Mouse (Mus musculus) brain, embryonic 14.5 days (tissue): ENCODE measurements around the gene Zap70. TPM values are rescaled to one million over a fixed set of nuclear protein-coding genes. Genes with fewer than 3 reads are reported as not detected.
A peak's percentile ranks its signal among the peaks of the same experiment; 100 is the strongest.

Experiments used
- DNase-seq: peaks from one replicate; pipeline ENCODE4 v3.0.0-alpha.2; 2011; ENCODE audit warnings: low read depth
- CTCF ChIP-seq: fragments of 200-500 bp; IDR thresholded peaks from 2 replicates; pipeline ENCODE4 v1.5.1; 2012; ENCODE audit warnings: inconsistent platforms, mild to moderate bottlenecking, moderate library complexity, borderline replicate concordance; ENCODE audit not compliant: insufficient read depth, insufficient read length; ENCODE audit errors: extremely low read depth
- POLR2A ChIP-seq: fragments of 200-500 bp; IDR thresholded peaks from 2 replicates; pipeline ENCODE4 v1.6.1; 2012; ENCODE audit warnings: mild to moderate bottlenecking, inconsistent platforms, borderline replicate concordance; ENCODE audit not compliant: poor library complexity, insufficient read depth, insufficient read length, severe bottlenecking; ENCODE audit errors: extremely low read depth
- polyA plus RNA-seq: library from polyadenylated mRNA; depleted of rRNA; stranded (reverse); fragments of >200 nt; gene quantifications from 2 replicates; pipeline ENCODE4 v1.2.3, GENCODE M21; 2012

Gene Zap70
- polyA plus RNA-seq, 1 experiment: 1.8 TPM

DNA sequence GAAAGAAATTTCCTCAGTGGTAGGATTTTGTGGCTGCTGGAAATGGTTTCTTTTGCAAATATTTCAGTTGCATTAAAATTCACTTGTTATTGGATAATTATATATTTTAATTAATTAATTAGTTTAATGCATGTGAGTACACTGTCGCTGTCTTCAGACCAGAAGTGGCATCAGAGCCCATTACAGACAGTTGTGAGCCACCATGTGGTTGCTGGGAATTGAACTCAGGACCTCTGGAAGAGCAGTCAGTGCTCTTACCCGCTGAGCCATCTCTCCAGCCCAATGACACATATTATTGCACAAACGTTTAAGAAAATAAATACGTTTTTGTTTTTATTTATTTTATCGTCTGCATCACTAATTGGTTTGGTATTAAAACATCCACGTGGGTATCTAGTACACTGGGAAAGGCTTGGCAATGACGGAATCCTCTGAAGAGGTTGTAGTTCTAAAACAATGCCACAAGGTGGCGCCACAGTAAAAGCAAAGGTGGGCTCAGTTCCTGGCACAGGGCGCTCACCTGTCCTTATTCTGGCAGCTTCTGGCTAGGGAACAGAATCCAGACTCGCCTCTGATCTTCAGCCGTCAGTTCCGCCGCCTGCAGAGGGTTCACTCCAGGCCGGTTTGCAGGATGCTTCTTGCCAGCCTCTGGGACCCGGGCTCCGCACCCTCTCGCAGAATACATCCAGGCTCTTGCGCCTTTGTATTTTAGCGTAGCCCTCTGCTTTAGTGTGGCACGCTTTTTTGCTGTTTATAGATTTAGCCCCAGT, 23.0 kb downstream of the Zap70 start:
- TF ChIP-seq POLR2A (no peak), CTCF (peak; percentile 91)
- DNase-seq: peak; percentile 93

DNA sequence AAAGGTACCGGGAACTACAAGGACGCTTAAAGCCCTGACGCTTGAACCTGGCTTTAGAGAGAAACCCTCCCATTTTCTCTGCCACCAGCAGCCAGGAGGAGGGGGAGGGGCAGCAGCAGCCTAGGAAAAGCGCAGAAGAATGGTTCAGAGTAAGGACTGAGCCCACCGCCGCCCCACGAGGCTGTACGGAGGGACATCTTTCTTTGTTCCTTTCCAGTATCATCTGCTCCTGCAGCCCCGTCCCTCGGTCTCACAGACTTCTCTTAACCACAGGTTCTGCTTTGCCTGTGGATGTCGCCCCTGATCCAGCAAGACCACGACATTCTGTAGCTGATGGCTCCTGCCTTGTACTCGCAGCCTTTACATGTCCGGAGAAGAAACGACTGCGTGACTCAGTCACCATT, 23.6 kb downstream of the Zap70 start:
- no peak for TF ChIP-seq CTCF
- 0 out of 2 replicates have a peak, but pooled peaks have one; percentile 29 for TF ChIP-seq POLR2A
- peak; percentile 82 for DNase-seq

DNA sequence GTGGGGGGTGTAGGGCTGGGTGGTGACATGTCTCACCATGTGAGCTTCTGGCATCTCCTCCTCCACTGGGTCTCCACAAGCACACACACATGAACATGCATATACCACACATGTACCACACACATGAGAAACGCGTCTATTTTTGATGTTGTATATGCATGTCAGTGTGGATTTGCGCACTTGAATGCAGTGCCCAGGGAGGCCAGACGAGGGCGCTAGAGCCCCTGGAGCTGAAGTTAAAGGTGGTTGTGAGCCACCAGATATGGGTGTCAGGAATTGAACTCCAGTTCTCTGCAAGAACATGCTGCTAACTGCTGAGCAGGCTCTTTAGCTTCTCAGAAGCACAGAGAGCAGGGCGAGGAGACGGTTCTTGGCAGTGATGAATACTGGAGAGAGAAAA, 24.8 kb downstream of the Zap70 start:
- TF ChIP-seq POLR2A (no peak), CTCF (peak; percentile 33; the same call in 1 of the 2 replicates)
- no peak for DNase-seq

DNA sequence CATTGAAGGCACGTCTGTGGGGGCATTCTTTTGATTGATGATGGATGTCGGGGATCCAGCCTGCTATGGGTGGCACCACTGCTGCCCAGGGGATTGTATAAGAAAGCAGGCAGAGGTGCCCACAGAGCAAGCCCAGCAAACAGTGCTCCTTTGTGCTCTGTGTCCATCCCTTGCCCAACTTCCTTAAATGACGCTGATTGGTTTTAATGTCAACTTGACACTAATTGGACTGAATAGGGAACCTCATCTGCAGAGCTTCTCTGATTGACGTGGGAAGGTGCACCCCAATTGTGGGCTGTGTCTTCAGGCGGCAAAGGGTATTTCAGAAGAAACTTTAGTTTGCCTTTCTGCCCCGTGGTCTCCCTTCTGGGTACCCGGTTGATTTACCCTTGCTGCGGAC, 27.8 kb downstream of the Zap70 start:
- no peak for TF ChIP-seq CTCF
- TF ChIP-seq POLR2A: no peak
- DNase-seq: no peak

DNA sequence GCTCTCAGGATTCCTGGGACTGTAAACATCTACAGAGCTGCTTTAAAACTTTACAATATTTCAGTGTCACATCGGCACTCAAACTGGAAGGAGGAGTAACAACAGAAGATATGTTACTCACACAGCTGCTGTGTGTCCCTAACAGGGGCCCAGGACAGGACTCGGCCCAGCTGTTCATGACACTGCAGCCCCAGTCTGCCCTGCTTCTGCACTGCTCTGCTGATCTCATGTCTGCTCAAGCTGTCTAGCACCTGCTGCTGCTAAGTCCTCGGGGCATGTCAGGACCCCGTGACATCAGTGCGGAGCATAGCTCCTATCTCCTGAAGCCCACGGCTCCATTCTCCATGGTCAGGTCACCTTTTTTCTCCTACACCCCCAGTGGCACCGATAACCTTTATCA, 35.1 kb downstream of the Zap70 start:
- no peak for DNase-seq
- no peak for TF ChIP-seq CTCF
- no peak for TF ChIP-seq POLR2A

DNA sequence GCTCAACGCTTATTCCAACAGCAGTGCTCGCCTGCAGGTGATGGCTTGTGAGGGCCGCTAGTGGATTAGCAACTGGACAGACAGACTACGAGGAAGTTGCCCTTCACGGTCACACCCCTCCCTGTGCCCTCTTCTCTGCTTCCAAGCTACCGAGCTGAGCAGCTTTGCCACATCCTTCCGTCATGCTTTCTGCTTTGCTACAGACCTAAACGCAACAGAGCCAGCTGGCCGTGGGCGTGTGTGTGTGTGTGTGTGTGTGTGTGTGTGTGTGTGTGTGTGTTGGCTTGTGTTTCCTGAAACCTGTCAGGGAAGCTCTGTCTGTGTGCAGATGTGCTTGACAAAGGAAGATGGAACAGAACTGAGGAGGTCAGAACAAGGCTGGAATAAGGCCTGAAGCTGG, 35.9 kb downstream of the Zap70 start:
- no peak for TF ChIP-seq CTCF
- TF ChIP-seq POLR2A: no peak
- DNase-seq: no peak

DNA sequence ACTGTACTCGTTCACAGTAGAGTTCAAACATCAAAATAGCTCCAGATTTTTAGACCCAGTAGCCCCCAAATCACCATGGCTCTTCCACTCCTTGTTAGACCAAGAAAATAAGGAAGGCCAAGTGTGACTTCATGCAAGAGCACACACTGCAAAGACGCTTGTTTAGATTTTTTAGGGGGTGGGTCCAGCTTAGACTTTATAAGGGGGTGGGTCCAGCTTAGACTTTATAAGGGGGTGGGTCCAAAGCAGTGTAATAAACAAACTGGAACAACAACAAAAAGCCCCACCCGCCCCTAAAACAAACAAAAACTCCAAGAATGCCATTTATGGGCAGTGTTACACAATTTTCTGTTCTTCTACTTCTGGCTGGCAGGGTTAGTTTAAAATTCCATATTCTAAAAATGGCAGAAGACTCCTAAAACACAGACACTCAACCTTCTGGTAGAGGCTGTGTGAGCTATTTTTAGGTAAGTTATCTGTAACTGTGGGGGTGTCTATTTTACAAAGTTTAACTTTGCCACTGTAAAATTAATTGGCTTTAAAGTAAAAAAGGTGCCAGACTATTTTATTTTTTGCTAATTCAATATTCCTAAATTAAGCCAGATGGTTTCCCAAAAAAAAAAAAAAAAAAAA, 38.9 kb downstream of the Zap70 start:
- DNase-seq: no peak
- TF ChIP-seq CTCF: no peak
- no peak for TF ChIP-seq POLR2A

DNA sequence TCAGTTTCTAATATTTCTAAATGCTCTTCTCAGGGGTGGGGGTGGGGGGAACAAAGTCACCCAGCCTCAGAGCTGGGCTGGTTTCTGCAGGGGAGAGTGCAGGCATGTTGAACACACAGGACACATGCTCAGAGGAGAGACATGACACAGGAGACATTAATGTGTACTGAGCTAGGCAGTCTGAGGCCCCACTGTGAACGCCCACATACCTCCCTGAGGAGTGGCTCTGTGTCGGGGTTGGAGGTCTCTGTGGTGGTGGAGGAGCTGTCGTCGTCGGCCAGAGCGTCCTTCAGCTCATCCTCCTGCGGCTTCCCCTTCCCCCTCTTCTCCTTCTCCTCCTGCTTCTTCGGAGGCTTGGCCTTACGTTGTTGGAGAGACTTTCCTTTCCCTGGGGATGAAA, 42.7 kb downstream of the Zap70 start:
- DNase-seq: no peak
- TF ChIP-seq POLR2A (no peak), CTCF (no peak)

DNA sequence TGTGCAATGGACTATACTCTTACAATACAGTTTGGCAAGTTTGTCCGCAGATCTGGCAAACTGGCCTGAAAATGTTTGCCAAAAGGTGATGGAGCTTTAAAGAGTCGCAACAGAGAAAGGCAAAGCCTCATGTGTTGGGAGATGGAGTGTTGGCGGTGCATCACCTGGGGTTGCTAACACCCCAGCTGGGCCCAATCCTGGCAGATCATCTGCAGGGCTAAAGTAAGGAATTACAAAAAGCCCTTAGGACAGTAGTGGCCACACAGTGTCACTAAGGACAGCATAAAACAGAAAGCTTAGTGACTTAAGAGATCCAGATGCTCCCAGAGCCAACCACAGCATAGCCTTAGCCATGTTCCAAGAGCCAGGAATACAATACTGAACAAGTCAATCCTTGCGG, 43.2 kb downstream of the Zap70 start:
- DNase-seq: no peak

DNA sequence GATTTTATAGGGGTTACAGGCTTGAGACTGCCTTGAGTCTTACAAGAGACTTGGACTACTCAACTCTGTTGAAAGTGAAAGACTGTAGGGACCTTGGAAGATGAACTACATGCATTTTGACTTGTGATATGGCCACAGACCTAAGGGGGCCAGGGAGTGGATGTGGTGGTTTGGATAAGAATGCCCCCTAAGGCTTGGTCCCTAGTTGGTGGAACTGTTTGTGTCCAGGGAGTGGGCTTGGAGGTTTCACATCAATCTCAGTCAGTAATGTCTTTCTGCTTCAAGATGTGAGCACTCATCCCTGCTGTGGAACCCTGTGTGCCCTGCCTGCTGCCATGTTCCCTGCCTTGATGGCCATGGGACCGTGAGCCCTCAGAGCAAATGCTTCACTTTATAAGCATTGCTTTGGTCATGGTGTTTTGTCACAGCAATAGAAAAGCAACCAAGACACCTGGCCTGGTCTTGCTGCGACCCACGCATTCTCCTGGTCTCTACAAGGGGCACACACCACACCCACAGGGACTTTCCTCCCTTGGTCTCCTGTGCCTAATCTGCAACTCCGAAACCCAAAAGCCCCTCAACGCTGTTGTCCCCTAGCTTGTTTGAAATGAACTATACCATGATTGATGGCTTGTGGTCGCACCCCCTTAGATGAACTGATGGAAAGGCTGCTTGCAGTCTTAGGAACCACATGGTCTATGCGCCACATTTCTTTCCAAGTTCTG, 44.7 kb downstream of the Zap70 start:
- TF ChIP-seq CTCF (no peak), POLR2A (no peak)
- DNase-seq: no peak

More for the DNA sequence above, 43.2 kb downstream of the Zap70 start:
- TF ChIP-seq CTCF (no peak), POLR2A (no peak)

DNA sequence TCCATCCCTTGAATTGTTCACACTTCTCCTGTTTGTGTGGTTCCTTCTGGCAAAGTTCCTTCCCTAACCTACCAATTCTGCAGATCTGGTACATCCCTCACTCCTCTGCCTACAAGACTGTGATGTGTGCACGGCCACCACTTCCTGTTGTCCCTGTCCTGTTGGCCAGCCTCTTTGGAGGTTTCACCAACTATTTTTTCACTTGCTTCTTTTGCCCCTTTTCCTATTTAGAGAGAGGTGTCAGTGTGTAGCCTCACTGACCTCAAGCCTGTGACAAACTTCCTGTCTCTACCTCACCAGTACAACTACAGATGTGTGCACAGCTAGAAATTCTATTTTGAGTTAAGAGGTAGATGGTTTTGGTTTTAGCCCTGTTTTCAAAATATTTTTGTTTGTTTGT, 45.5 kb downstream of the Zap70 start:
- DNase-seq: no peak
- no peak for TF ChIP-seq CTCF
